Mouse (Mus musculus): Measurements from ENCODE around the gene Sdhc. TPM values are rescaled to one million over a fixed set of nuclear protein-coding genes. Genes with fewer than 3 reads are reported as not detected.

The Sdhc gene
- total and polyA plus RNA-seq, 2 experiments from 2014 or later, result 263 to 313 TPM

DNA sequence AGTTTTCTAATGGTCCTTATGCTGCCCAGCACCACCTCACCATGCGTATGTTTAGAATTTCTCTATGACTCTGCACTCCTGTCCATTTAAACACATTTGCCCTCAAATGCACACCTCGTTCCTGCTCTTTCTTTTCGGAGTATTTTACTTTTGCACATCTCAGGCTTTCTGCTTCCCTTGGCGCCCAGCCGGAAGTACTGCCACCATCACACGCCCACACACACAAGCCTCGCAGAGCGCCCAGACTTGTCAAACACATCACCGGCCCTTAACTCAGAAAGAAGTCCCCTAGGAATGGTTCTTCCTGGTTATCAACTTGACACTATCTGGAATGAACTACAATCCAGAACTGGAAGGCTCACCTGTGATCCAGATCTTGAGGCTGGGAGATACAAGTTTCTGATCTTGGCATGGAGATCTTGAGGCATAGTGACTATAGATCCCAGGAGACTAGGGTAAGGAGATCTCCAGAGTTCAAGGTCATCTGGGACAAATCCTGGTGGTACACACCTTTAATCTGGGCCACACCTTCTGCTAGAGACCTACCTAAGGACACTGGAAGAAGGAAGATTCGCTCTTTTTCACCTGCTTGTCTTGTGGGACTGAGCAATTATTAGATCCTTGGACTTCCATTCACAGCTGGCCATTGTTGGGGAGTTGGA lies 47.1 kb downstream of the Sdhc start:
- H3K4me3 ChIP-seq (ENCODE audit: low read depth, low read length), result peak overlapping the region; percentile 63
- WGBS, result 9% methylated on average over 10 of the region's 10 CpGs
- no peak for ATAC-seq (ENCODE audit: low FRiP score)
- no peaks in the 10 kb centered on the region for H3K4me1 ChIP-seq (ENCODE audit: insufficient read depth, low read length)
- peak overlapping the region; percentile 53 for H3K4me2 ChIP-seq (ENCODE audit: low read depth, low read length, poor library complexity, severe bottlenecking)
- peak; percentile 15 for DNase-seq (ENCODE audit: low spot score)
- no peaks in the 10 kb centered on the region for H3K9me3 ChIP-seq (ENCODE audit: low read length)
- peak overlapping the region; percentile 29; the same call in 1 of the 2 replicates for H3K9ac ChIP-seq (replicated peaks; ENCODE audit: low read length, poor library complexity, severe bottlenecking)
- no peaks in the 10 kb centered on the region for H3K36me3 ChIP-seq (ENCODE audit: insufficient read depth, low read length)
- no peak; the same call in 1 of the 2 replicates for TF ChIP-seq CTCF (IDR thresholded peaks at IDR 0.05)
- H3K27ac ChIP-seq (ENCODE audit: low read depth, low read length), result no peak overlapping the region
- H3K27me3 ChIP-seq (ENCODE audit: insufficient read depth, low read length), result no peaks in the 10 kb centered on the region

DNA sequence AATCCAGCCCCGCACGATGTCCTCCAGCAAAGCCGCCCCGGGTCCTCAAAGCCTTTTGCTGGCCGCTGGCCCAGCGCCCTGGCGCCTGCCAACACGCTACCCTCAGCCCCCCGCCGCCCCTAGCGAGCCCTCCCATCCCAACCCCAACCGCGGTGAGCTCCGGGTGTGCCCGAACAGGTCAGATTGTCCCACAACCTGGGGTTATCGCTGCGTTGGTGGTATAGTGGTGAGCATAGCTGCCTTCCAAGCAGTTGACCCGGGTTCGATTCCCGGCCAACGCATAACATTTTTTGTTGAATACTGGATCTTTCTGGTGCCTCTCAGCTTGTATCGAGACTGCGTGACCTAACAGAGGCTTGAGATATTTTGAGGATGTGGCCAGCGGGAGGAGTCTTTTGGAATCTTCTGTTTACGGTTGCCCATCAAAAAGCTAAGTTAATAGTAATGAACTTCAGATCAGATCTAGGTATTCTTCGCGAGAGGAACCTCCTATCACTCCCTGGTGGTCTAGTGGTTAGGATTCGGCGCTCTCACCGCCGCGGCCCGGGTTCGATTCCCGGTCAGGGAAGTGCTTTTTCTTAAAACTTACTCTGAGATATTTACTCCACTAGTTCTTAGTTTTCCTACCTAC lies 47.7 kb downstream of the Sdhc start:
- H3K36me3 ChIP-seq (ENCODE audit: insufficient read depth, low read length), result no peaks in the 10 kb centered on the region
- peak overlapping the region; percentile 63 for H3K4me3 ChIP-seq (ENCODE audit: low read depth, low read length)
- ATAC-seq (ENCODE audit: low FRiP score) (peak; percentile 92), DNase-seq (ENCODE audit: low spot score) (peak; percentile 89)
- WGBS, result under 1% methylated on average over 35 of the region's 35 CpGs
- no peaks in the 10 kb centered on the region for H3K9me3 ChIP-seq (ENCODE audit: low read length)
- no peaks in the 10 kb centered on the region for H3K4me1 ChIP-seq (ENCODE audit: insufficient read depth, low read length)
- peak overlapping the region; percentile 82 for H3K9ac ChIP-seq (replicated peaks; ENCODE audit: low read length, poor library complexity, severe bottlenecking)
- H3K27me3 ChIP-seq (ENCODE audit: insufficient read depth, low read length), result no peaks in the 10 kb centered on the region
- H3K27ac ChIP-seq (ENCODE audit: low read depth, low read length), result peak overlapping the region; percentile 91
- peak; percentile 8; the same call in 1 of the 2 replicates for TF ChIP-seq CTCF (IDR thresholded peaks at IDR 0.05)
- peak overlapping the region; percentile 53 for H3K4me2 ChIP-seq (ENCODE audit: low read depth, low read length, poor library complexity, severe bottlenecking)

DNA sequence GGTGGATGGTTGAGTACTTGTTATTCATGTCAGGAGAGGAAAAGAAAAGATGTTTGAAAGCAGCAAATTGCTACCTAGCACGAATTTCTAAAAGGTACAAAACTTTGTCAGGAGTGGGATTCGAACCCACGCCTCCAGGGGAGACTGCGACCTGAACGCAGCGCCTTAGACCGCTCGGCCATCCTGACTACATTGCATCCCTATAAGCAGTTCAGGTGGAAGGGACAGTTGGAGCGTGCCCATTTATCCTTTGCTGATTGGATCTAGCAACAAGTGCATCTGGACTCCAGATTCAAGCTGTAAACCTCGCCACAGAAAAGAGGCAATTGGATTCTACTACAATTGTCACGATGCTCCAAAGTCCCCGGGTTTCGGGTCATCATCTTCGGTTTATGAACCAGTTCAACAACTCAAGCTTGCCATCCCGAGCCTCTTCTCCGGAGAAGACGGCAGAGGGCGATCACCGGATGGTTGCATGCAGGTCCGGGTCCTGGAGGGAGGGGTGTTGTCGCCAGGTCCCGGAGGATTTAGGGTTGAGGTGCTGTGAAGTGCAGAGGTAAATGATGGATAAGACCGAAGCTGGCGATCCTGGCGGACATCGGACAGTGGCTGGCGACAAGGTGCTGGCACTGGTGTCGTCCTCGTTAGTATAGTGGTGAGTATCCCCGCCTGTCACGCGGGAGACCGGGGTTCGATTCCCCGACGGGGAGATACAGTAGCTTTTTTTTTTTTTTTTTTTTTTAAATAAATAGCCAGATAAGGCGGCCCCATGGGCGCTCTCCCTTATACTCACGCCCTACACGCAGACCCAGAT lies 48.5 kb downstream of the Sdhc start:
- peak; percentile 89 for DNase-seq (ENCODE audit: low spot score)
- peak; percentile 62 for TF ChIP-seq CTCF (IDR thresholded peaks at IDR 0.05)
- 1% methylated on average over 40 of the region's 40 CpGs for whole genome bisulfite sequencing
- Histone ChIP-seq H3K9ac (replicated peaks; ENCODE audit: low read length, poor library complexity, severe bottlenecking) (peak overlapping the region; percentile 82), H3K9me3 (ENCODE audit: low read length) (no peaks in the 10 kb centered on the region), H3K27me3 (ENCODE audit: insufficient read depth, low read length) (no peaks in the 10 kb centered on the region), H3K4me2 (ENCODE audit: low read depth, low read length, poor library complexity, severe bottlenecking) (peak overlapping the region; percentile 53), H3K27ac (ENCODE audit: low read depth, low read length) (peak overlapping the region; percentile 91), H3K4me1 (ENCODE audit: insufficient read depth, low read length) (no peaks in the 10 kb centered on the region), H3K4me3 (ENCODE audit: low read depth, low read length) (peak overlapping the region; percentile 63), H3K36me3 (ENCODE audit: insufficient read depth, low read length) (no peaks in the 10 kb centered on the region)
- ATAC-seq (ENCODE audit: low FRiP score), result peak; percentile 90

- DNase-seq (ENCODE audit: low spot score) (no peak), ATAC-seq (ENCODE audit: low FRiP score) (no peak)
- H3K4me2 ChIP-seq (ENCODE audit: low read depth, low read length, poor library complexity, severe bottlenecking), result 0 out of 2 replicates have a peak overlapping the region, but pooled peaks have one; percentile 53
- WGBS, result 61% methylated on average over 2 of the region's 2 CpGs
- no peak overlapping the region for H3K9ac ChIP-seq (replicated peaks; ENCODE audit: low read length, poor library complexity, severe bottlenecking)
- H3K9me3 ChIP-seq (ENCODE audit: low read length), result no peaks in the 10 kb centered on the region
- H3K36me3 ChIP-seq (ENCODE audit: insufficient read depth, low read length), result no peaks in the 10 kb centered on the region
- H3K4me1 ChIP-seq (ENCODE audit: insufficient read depth, low read length), result no peaks in the 10 kb centered on the region
- no peak for TF ChIP-seq CTCF (IDR thresholded peaks at IDR 0.05)
- H3K27ac ChIP-seq (ENCODE audit: low read depth, low read length), result no peak overlapping the region
- H3K4me3 ChIP-seq (ENCODE audit: low read depth, low read length), result peak overlapping the region; percentile 63; the same call in 1 of the 2 replicates
- no peaks in the 10 kb centered on the region for H3K27me3 ChIP-seq (ENCODE audit: insufficient read depth, low read length)
Measured at GRCm38 (mm10) chr1:171101033-171101432, 49.4 kb downstream of the Sdhc start.

- no peaks in the 10 kb centered on the region for H3K27me3 ChIP-seq (ENCODE audit: insufficient read depth, low read length)
- WGBS, result 41% methylated on average over 2 of the region's 2 CpGs
Measured at GRCm38 (mm10) chr1:171097612-171098011, 52.8 kb downstream of the Sdhc start.

More at GRCm38 (mm10) chr1:171097612-171098011, 52.8 kb downstream of the Sdhc start:
- H3K9ac ChIP-seq (replicated peaks; ENCODE audit: low read length, poor library complexity, severe bottlenecking), result no peak overlapping the region
- DNase-seq (ENCODE audit: low spot score), result no peak
- H3K4me3 ChIP-seq (ENCODE audit: low read depth, low read length), result no peak overlapping the region
- no peak for TF ChIP-seq CTCF (IDR thresholded peaks at IDR 0.05)
- H3K27ac ChIP-seq (ENCODE audit: low read depth, low read length), result no peak overlapping the region
- H3K9me3 ChIP-seq (ENCODE audit: low read length), result no peaks in the 10 kb centered on the region
- H3K4me2 ChIP-seq (ENCODE audit: low read depth, low read length, poor library complexity, severe bottlenecking), result no peak overlapping the region
- ATAC-seq (ENCODE audit: low FRiP score), result no peak
- H3K36me3 ChIP-seq (ENCODE audit: insufficient read depth, low read length), result no peaks in the 10 kb centered on the region
- H3K4me1 ChIP-seq (ENCODE audit: insufficient read depth, low read length), result no peaks in the 10 kb centered on the region

Measured in midbrain, postnatal 0 days (tissue).